Comparison of ENCODE assay signal across 17 mouse cellular contexts in the genomic region with DNA sequence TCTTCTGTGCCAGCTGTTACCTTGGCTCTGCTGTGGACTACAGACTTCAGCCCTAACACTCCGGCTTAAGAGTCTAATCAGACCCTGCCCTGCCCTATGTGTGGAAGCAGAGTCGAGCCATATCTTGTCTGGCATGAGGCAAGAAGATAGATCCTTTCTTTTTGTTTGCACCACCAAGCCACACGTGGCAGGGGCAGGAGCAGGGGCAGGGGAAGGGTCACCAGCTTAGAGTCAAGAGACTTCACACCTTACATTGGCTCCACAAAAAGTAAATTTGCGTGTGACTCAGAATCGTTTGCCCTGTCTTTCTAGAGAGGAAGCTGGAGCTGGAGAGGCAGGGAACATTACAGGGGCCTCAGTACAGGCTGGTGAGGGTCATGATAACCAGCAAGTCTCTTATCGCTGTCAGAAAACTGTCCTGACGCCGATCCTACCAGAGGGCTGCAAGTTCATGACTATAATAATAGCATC. TPM values are rescaled to one million over a fixed set of nuclear protein-coding genes. Genes with fewer than 3 reads are reported as not detected.
DNase-seq lines count a peak whose midpoint lies in the region; ATAC-seq lines count a peak whose summit lies in the region.
"Had no signal": no experiment of that assay in that cellular context is flagged by ENCODE, and none has a peak within 500 bp of the region (broad histone marks: within the 10 kb centered on the region; RNA-seq: fewer than 3 reads in every experiment).

No protein-coding gene starts in this region.

- no peaks in the 10 kb centered on the region for H3K9me3 ChIP-seq in heart, embryonic 13.5 days
- no peaks in the 10 kb centered on the region for H3K9me3 ChIP-seq in limb, embryonic 12.5 days
- H3K9me3 ChIP-seq: midbrain, embryonic 10.5 days had no signal

- no peak for ATAC-seq in heart, embryonic 13.5 days (ENCODE audit: extremely low read depth, insufficient number of reproducible peaks, low FRiP score, low TSS enrichment)
- no peak for ATAC-seq in limb, embryonic 12.5 days (ENCODE audit: insufficient number of reproducible peaks, insufficient read depth, low FRiP score, low TSS enrichment, low read depth)
- peak; percentile 67 for ATAC-seq in megakaryocyte progenitor cell, adult 5-6 weeks (replicated peaks; ENCODE audit: poor library complexity)

- 0 out of 2 replicates have a peak overlapping the region, but pooled peaks have one; percentile 41 for H3K9ac ChIP-seq in heart, embryonic 13.5 days
- H3K9ac ChIP-seq in limb, embryonic 12.5 days (replicated peaks) = no peak overlapping the region

- WGBS in heart, embryonic 13.5 days = 22% methylated on average over 8 of the region's 8 CpGs
- WGBS in limb, embryonic 12.5 days = 73% methylated on average over 8 of the region's 8 CpGs

- H3K27me3 ChIP-seq in heart, embryonic 13.5 days (replicated peaks) = no peaks in the 10 kb centered on the region
- H3K27me3 ChIP-seq in limb, embryonic 12.5 days = no peaks in the 10 kb centered on the region

- H3K36me3 ChIP-seq in heart, embryonic 13.5 days = no peaks in the 10 kb centered on the region
- H3K36me3 ChIP-seq in limb, embryonic 12.5 days = no peaks in the 10 kb centered on the region
- H3K36me3 ChIP-seq: midbrain, embryonic 10.5 days had no signal

- H3K4me3 ChIP-seq in heart, embryonic 13.5 days = no peak overlapping the region
- H3K4me3 ChIP-seq in limb, embryonic 12.5 days (replicated peaks) = no peak overlapping the region
- H3K4me3 ChIP-seq: midbrain, embryonic 10.5 days; myocyte had no signal

- H3K4me2 ChIP-seq in heart, embryonic 13.5 days = peak overlapping the region; percentile 24
- no peak overlapping the region for H3K4me2 ChIP-seq in limb, embryonic 12.5 days

- no peak for DNase-seq in heart, adult 11 months
- DNase-seq in c-Kit-positive CD71-positive TER-119-negative erythroid progenitor cells, embryonic 14.5 days (ENCODE audit: low read depth) = peak; percentile 62
- no peak for DNase-seq in ovary, postnatal 10 days (ENCODE audit: low spot score)
- no peak for DNase-seq in left cerebral cortex, adult 8-10 months (ENCODE audit: low spot score in 2 of 2)
- DNase-seq: cerebellum, postnatal 25 days; heart, postnatal 4 days; kidney, postnatal 36 days; layer of hippocampus, postnatal 36 days; lung, adult 18-20 months; right cerebral cortex, postnatal 4 days; thymus, adult 18-20 months had no signal

- H3K27ac ChIP-seq in heart, embryonic 13.5 days (replicated peaks) = peak overlapping the region; percentile 50
- peak overlapping the region; percentile 41; the same call in 1 of the 2 replicates for H3K27ac ChIP-seq in limb, embryonic 12.5 days

- H3K4me1 ChIP-seq in heart, embryonic 13.5 days = peaks cover 27% of the 10 kb centered on the region
- peaks cover 35% of the 10 kb centered on the region for H3K4me1 ChIP-seq in limb, embryonic 12.5 days (replicated peaks)

RNA-seq across cellular contexts. Expression of gene Slc30a10, which starts 14.9 kb away (rescaled TPM):
- 0.24 and 0.46 TPM in 2 replicates for polyA plus RNA-seq in heart, embryonic 13.5 days (2015; fragmentation: Nextera tagmentation; extraction: Ambion mirVana)
- polyA plus RNA-seq in limb, embryonic 12.5 days (2016; fragmentation: Nextera tagmentation; extraction: Ambion mirVana) = 0.39 and 0.54 TPM in 2 replicates
- total RNA-seq in megakaryocyte progenitor cell, adult 5-6 weeks (2015) = 0.05 and 0.07 TPM in 2 replicates
- total RNA-seq in megakaryocyte progenitor cell, adult 5-6 weeks (2017) = 0.07 and 0.08 TPM in 2 replicates
- 1 to 10 TPM; 8.1 to 9.0 (median 8.5) TPM for total RNA-seq in left cerebral cortex, adult 8-10 months (2022)
- total RNA-seq: heart, postnatal 4 days had no signal
- polyA plus RNA-seq: C2C12, myocyte had no signal

Comparison
In these comparisons a context has a peak if more than half of its experiments do, and no peak if none do; other contexts are left out.
1. RNA of gene Slc30a10, which starts 14.9 kb away (total RNA-seq): 8.1 to 9.0 TPM in left cerebral cortex, adult 8-10 months; 0.05 to 0.08 TPM in megakaryocyte progenitor cell, adult 5-6 weeks; every median in the first group is over 4 times any median in the second.